Mouse (Mus musculus) E14TG2a.4 (cell line): ENCODE data around the gene Sdhaf1.

ENCODE experiments used
- CTCF ChIP-seq: conservative IDR thresholded peaks from 2 replicates; pipeline ENCODE4 v1.5.1; 2014; ENCODE audit warnings: low read length
- NANOG ChIP-seq: IDR thresholded peaks from 2 replicates; pipeline ENCODE4 v1.6.1; 2014; ENCODE audit warnings: borderline replicate concordance, low read length, mixed read lengths
- POU5F1 ChIP-seq: IDR thresholded peaks from 2 replicates; pipeline ENCODE4 v1.6.1; 2014; ENCODE audit warnings: low read length, borderline replicate concordance

GRCm38 (mm10) chr7:30328379-30328778 is 4.7 kb upstream of the Sdhaf1 start:
- no peak for TF ChIP-seq CTCF
- TF ChIP-seq NANOG = no peak
- no peak for TF ChIP-seq POU5F1
